Mouse (Mus musculus) embryonic facial prominence, embryonic 13.5 days (tissue): ENCODE results near the gene Ttyh2. TPM values are rescaled to one million over a fixed set of nuclear protein-coding genes. Genes with fewer than 3 reads are reported as not detected.

Experiments used
- ATAC-seq: fragments of 200-750 bp; cut with Nextera tagmentation; 2 replicates; pipeline ENCODE4 v1.8.0; 2017; ENCODE audit warnings: low read depth; ENCODE audit not compliant: insufficient number of reproducible peaks, insufficient read depth, low FRiP score, low TSS enrichment
- H3K27ac ChIP-seq: fragments of 300-500 bp; sonication (generic); 2 replicates; pipeline ENCODE4 v1.5.1; 2015; ENCODE audit warnings: moderate library complexity, mild to moderate bottlenecking, inconsistent platforms
- H3K27me3 ChIP-seq: fragments of 300-500 bp; sonication (generic); 2 replicates; pipeline ENCODE4 v1.6.1; 2015; ENCODE audit warnings: mild to moderate bottlenecking, inconsistent platforms
- H3K36me3 ChIP-seq: fragments of 300-500 bp; sonication (generic); 2 replicates; pipeline ENCODE4 v1.6.1; 2015; ENCODE audit warnings: mild to moderate bottlenecking, inconsistent platforms
- H3K4me1 ChIP-seq: fragments of 300-500 bp; sonication (generic); 2 replicates; pipeline ENCODE4 v1.6.1; 2015; ENCODE audit warnings: inconsistent platforms
- H3K4me2 ChIP-seq: fragments of 300-500 bp; sonication (generic); 2 replicates; pipeline ENCODE4 v1.6.1; 2015; ENCODE audit warnings: moderate library complexity, mild to moderate bottlenecking, inconsistent platforms
- H3K4me3 ChIP-seq: fragments of 300-500 bp; sonication (generic); 2 replicates; pipeline ENCODE4 v1.5.1; 2015; ENCODE audit warnings: mild to moderate bottlenecking, inconsistent platforms
- H3K9ac ChIP-seq: fragments of 300-500 bp; sonication (generic); 2 replicates; pipeline ENCODE4 v1.6.1; 2015; ENCODE audit warnings: mild to moderate bottlenecking, inconsistent platforms
- H3K9me3 ChIP-seq: fragments of 300-500 bp; sonication (generic); 2 replicates; pipeline ENCODE4 v1.6.1; 2016; ENCODE audit warnings: inconsistent platforms
- WGBS: fragments of 180-500 bp; shearing (Covaris S2); methylation state at CpG from one replicate; pipeline ENCODE4 v1.1.7; 2015; ENCODE audit warnings: mixed read lengths; 5-methylcytosine and 5-hydroxymethylcytosine counted together
- polyA plus RNA-seq: library from polyadenylated mRNA; unstranded; fragments of >200 nt; fragmentation: Nextera tagmentation; extraction: Ambion mirVana; gene quantifications from 2 replicates; pipeline ENCODE4 v1.2.1, GENCODE M21; 2015

Ttyh2 gene
- polyA plus RNA-seq, 1 experiment from 2014 or later, result 18.2 TPM

- peaks cover 19% of the 10 kb centered on the region for H3K4me1 ChIP-seq
- no peak overlapping the region for H3K27ac ChIP-seq
- peaks cover 35% of the 10 kb centered on the region for H3K27me3 ChIP-seq
- H3K9ac ChIP-seq, result no peak overlapping the region
- 85% methylated on average over 8 of the region's 8 CpGs for WGBS
- no peaks in the 10 kb centered on the region for H3K36me3 ChIP-seq
- ATAC-seq, result no peak
- no peaks in the 10 kb centered on the region for H3K9me3 ChIP-seq
- H3K4me2 ChIP-seq, result no peak overlapping the region
- H3K4me3 ChIP-seq, result no peak overlapping the region
These were observed 34.1 kb upstream of the Ttyh2 start for GRCm38 (mm10) chr11:114641136-114641535.

- no peak overlapping the region for H3K9ac ChIP-seq
- ATAC-seq, result no peak
- peaks cover 10% of the 10 kb centered on the region for H3K4me1 ChIP-seq
- peaks cover 31% of the 10 kb centered on the region for H3K27me3 ChIP-seq
- WGBS, result 56% methylated on average over 12 of the region's 12 CpGs
- H3K4me3 ChIP-seq, result no peak overlapping the region
- no peaks in the 10 kb centered on the region for H3K36me3 ChIP-seq
- H3K27ac ChIP-seq, result no peak overlapping the region
- no peak overlapping the region for H3K4me2 ChIP-seq
- H3K9me3 ChIP-seq, result 0 out of 2 replicates have a peak, but pooled peaks cover 2% of the 10 kb centered on the region
These were observed 33.0 kb upstream of the Ttyh2 start for GRCm38 (mm10) chr11:114642184-114642583.

GRCm38 (mm10) chr11:114642926-114643325 is 32.3 kb upstream of the Ttyh2 start:
- ATAC-seq, result no peak
- H3K4me1 ChIP-seq, result peaks cover 8% of the 10 kb centered on the region
- no peaks in the 10 kb centered on the region for H3K36me3 ChIP-seq
- H3K27ac ChIP-seq, result no peak overlapping the region
- H3K4me3 ChIP-seq, result no peak overlapping the region
- no peak overlapping the region for H3K9ac ChIP-seq
- H3K9me3 ChIP-seq, result 0 out of 2 replicates have a peak, but pooled peaks cover 2% of the 10 kb centered on the region
- H3K27me3 ChIP-seq, result peaks cover 24% of the 10 kb centered on the region
- 75% methylated on average over 11 of the region's 11 CpGs for WGBS
- no peak overlapping the region for H3K4me2 ChIP-seq

- H3K4me3 ChIP-seq, result no peak overlapping the region
- peaks cover 13% of the 10 kb centered on the region for H3K27me3 ChIP-seq
- ATAC-seq, result no peak
- no peak overlapping the region for H3K27ac ChIP-seq
- 44% methylated on average over 2 of the region's 2 CpGs for WGBS
- H3K4me2 ChIP-seq, result no peak overlapping the region
- no peak overlapping the region for H3K9ac ChIP-seq
- H3K9me3 ChIP-seq, result 0 out of 2 replicates have a peak, but pooled peaks cover 2% of the 10 kb centered on the region
- H3K36me3 ChIP-seq, result no peaks in the 10 kb centered on the region
- peaks cover 8% of the 10 kb centered on the region for H3K4me1 ChIP-seq
These were observed 31.1 kb upstream of the Ttyh2 start for GRCm38 (mm10) chr11:114644122-114644521.

DNA sequence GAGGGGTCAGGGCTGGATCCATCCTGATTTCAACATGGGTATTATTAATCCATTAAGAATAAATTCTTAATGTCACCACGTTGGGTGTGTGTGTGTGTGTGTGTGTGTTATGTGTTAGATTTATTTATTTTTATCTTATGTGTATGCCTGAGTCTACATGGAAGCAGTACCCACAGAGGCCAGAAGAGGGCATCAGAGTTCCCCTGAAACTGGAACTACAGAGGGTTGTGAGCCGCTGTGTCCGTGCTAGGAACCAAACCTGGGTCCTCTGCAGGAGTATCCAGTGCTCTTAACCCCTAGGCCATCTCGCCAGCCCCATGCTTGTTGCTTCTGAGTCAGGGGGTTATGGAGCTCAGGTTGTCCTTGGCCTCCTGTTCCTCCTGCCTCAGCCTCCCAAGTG is 25.7 kb upstream of the Ttyh2 start:
- no peaks in the 10 kb centered on the region for H3K36me3 ChIP-seq
- H3K27me3 ChIP-seq, result peaks cover 7% of the 10 kb centered on the region; the same call in 1 of the 2 replicates
- H3K4me1 ChIP-seq, result no peaks in the 10 kb centered on the region
- no peak overlapping the region for H3K27ac ChIP-seq
- H3K4me2 ChIP-seq, result no peak overlapping the region
- H3K4me3 ChIP-seq, result no peak overlapping the region
- ATAC-seq, result no peak
- no peak overlapping the region for H3K9ac ChIP-seq
- WGBS, result 65% methylated on average over 4 of the region's 4 CpGs
- H3K9me3 ChIP-seq, result 0 out of 2 replicates have a peak, but pooled peaks cover 2% of the 10 kb centered on the region

- Histone ChIP-seq H3K9ac (no peak overlapping the region), H3K27ac (no peak overlapping the region), H3K9me3 (no peaks in the 10 kb centered on the region), H3K4me3 (no peak overlapping the region), H3K4me2 (no peak overlapping the region), H3K27me3 (peaks cover 19% of the 10 kb centered on the region), H3K4me1 (no peaks in the 10 kb centered on the region), H3K36me3 (no peaks in the 10 kb centered on the region)
- 4% methylated on average over 16 of the region's 16 CpGs for WGBS
- ATAC-seq, result no peak
These were observed 22.7 kb upstream of the Ttyh2 start for GRCm38 (mm10) chr11:114652531-114652930.

DNA sequence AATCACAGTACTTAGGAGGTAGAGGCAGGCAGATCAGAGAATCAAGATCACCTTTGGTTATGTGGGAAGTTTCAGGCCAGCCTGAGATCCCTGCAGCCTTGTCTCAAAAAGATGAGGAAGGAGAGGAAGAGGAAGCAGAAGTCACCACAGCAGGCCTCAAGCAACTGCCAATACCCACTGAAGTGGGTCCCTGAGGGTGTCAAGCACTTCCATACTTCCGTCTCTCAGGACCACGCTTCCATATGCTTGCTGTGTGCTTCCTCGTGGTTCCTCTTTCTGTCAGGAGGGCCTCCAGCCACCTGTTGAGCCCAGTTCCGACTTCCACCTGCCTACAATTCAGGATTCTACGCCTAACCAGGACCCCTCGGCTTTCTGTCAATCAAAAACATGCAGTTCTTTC is 21.6 kb upstream of the Ttyh2 start:
- H3K4me1 ChIP-seq, result no peaks in the 10 kb centered on the region
- ATAC-seq, result no peak
- H3K27me3 ChIP-seq, result peaks cover 19% of the 10 kb centered on the region

DNA sequence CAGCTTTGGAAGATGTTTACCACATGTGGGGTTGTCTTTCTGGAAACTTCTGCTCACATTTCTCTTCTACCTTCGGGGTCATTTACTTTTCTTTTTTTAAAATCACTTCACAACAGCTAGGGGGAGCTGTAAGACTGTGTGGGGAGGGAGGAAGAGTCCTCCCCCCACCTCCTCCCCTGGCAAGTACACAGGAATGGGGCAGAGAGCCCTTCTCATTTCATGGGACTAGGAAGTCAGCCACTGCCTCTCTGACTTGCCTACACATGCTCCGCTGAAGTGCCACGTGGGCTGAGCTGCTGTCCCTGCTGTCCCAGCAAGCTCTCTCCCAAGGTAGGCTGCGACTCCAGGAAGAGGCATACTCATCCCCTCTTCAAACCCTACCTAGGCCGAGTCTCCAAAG is 20.7 kb upstream of the Ttyh2 start:
- no peak overlapping the region for H3K4me2 ChIP-seq
- no peaks in the 10 kb centered on the region for H3K4me1 ChIP-seq
- no peak overlapping the region for H3K27ac ChIP-seq
- H3K4me3 ChIP-seq, result no peak overlapping the region
- H3K9me3 ChIP-seq, result no peaks in the 10 kb centered on the region
- H3K36me3 ChIP-seq, result no peaks in the 10 kb centered on the region
- H3K9ac ChIP-seq, result no peak overlapping the region
- WGBS, result 48% methylated on average over 5 of the region's 5 CpGs
- no peak for ATAC-seq
- H3K27me3 ChIP-seq, result peaks cover 19% of the 10 kb centered on the region

More for the DNA sequence above, 21.6 kb upstream of the Ttyh2 start:
- Histone ChIP-seq H3K36me3 (no peaks in the 10 kb centered on the region), H3K9me3 (no peaks in the 10 kb centered on the region), H3K27ac (no peak overlapping the region), H3K4me3 (no peak overlapping the region), H3K4me2 (no peak overlapping the region), H3K9ac (no peak overlapping the region)
- 81% methylated on average over 6 of the region's 6 CpGs for WGBS

GRCm38 (mm10) chr11:114655350-114656008 is 19.8 kb upstream of the Ttyh2 start:
- no peak for ATAC-seq
- Histone ChIP-seq H3K4me3 (no peak overlapping the region), H3K4me1 (no peaks in the 10 kb centered on the region), H3K27ac (no peak overlapping the region), H3K27me3 (peaks cover 19% of the 10 kb centered on the region), H3K9me3 (no peaks in the 10 kb centered on the region), H3K4me2 (no peak overlapping the region), H3K36me3 (no peaks in the 10 kb centered on the region), H3K9ac (no peak overlapping the region)
- 79% methylated on average over 7 of the region's 7 CpGs for WGBS

GRCm38 (mm10) chr11:114656994-114657644 is 18.1 kb upstream of the Ttyh2 start:
- no peaks in the 10 kb centered on the region for H3K9me3 ChIP-seq
- no peak overlapping the region for H3K4me3 ChIP-seq
- no peak overlapping the region for H3K9ac ChIP-seq
- H3K36me3 ChIP-seq, result no peaks in the 10 kb centered on the region
- no peaks in the 10 kb centered on the region for H3K4me1 ChIP-seq
- no peak for ATAC-seq
- peaks cover 19% of the 10 kb centered on the region for H3K27me3 ChIP-seq
- WGBS, result 47% methylated on average over 25 of the region's 27 CpGs
- no peak overlapping the region for H3K4me2 ChIP-seq
- no peak overlapping the region for H3K27ac ChIP-seq

DNA sequence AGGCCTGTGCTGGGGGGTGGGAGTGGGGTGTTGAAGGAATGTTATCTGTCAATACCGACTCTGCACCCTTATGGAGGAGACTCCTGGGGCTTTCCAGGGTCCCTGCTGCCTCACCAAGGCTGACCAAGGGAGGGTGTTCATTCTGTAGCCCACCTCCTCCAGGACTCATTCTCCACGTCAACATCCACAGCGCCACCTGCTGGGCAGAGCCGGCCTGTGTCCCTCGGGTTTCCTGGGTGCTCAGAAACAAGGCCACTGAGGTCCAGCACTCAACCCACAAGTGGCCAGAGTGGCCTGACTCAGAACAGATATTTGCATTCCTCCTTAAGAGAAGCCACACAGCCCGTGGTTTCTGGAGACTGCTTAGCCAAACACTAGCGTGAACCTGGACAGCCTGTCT is 17.5 kb upstream of the Ttyh2 start:
- no peak for ATAC-seq
- no peaks in the 10 kb centered on the region for H3K9me3 ChIP-seq
- H3K27ac ChIP-seq, result no peak overlapping the region
- no peaks in the 10 kb centered on the region for H3K4me1 ChIP-seq
- H3K4me2 ChIP-seq, result no peak overlapping the region
- H3K36me3 ChIP-seq, result no peaks in the 10 kb centered on the region
- 19% methylated on average over 7 of the region's 7 CpGs for WGBS
- H3K9ac ChIP-seq, result no peak overlapping the region
- no peak overlapping the region for H3K4me3 ChIP-seq
- H3K27me3 ChIP-seq, result peaks cover 19% of the 10 kb centered on the region

DNA sequence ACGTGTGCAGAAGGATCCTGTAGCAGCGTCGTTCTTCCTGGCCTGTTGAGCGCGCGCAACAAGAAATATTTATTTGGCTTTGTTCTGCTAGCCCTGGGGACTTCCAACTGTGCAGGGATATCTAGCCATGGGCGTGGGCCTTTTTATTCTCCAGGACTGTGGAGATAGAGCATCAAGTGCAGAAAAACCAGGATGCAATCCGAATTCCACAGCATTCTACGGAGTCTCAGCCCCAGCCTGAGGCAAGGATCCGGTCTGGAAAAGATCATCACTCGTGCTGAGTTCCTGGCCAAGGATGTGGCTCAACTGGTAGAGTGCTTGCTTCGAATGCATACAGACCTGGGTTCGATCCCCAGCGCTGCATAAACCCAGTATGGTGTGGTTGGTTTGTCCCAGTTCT is 13.1 kb upstream of the Ttyh2 start:
- Histone ChIP-seq H3K4me1 (no peaks in the 10 kb centered on the region), H3K9me3 (no peaks in the 10 kb centered on the region), H3K27me3 (peaks cover 12% of the 10 kb centered on the region), H3K36me3 (no peaks in the 10 kb centered on the region), H3K9ac (no peak overlapping the region), H3K4me2 (no peak overlapping the region), H3K4me3 (no peak overlapping the region), H3K27ac (no peak overlapping the region)
- no peak for ATAC-seq
- 85% methylated on average over 14 of the region's 14 CpGs for WGBS
